Mouse (Mus musculus): ENCODE measurements around the gene Htr1f.
A peak's percentile ranks its signal among the peaks of the same experiment; 100 is the strongest.
"Not testable (repeated sequence)": the region's sequence is repeated elsewhere in the genome, so short reads cannot be mapped to it uniquely, and the experiment has no call there.

Gene Htr1f

DNA sequence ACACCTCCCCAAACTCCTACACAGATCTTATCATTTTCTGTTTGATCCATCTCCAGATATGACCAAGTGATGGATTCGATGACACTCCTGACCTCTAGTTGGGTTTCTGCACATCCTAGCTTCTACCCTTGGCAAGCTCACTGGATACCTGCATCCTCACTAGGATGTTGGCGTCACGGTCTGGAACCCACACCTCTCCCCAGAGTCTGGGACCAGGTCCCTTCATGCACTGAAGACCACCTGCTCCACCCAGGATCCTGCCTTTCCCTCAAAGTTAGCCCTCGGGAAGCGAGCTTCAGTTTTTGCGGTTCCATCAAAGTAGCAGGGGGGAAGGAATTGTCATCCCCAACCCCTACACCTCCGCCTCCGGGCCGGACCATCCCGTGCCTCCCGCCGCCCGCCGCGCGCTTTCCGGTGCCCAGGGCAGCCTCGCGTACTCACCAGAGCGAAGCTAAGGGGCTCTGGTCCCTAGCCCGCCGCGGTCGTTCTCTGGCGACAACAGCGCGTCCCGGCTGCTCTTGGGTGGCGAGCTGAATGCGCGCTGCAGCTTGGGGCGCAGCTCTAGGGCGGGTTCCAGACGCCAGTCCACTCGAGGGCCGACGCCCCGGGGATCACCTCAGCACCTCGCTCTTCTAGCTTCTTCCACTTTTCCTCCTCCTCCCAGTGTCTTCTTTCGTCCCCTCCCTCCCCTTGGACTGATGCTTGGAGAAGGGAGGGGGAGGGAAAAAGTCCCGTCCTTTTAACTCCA, at the start of gene Htr1f:
Htr1f (minus strand) TSS at position 671 of the 748 bp plus-strand sequence.
- DNase-seq (ENCODE audit: low spot score in 2 of 2): no peak

DNA sequence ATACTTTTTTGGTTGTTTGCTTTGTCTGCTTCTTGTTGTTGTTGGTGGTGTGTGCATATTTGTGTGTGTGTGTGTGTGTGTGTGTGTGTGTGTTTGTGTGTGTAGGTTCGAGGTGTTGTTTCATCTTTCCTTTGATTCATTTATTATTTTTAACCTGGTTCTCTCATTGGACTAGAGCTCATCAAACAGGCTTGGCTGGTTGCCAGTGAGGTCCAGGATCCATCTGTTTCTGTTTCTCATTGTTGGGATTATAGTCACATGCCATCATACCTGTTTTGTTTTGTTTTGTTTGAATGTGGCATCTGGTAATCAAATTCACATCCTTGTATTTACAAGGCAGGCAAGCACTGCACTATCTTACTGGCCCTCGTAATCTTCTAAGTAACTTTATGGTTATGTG, 34.1 kb upstream of the Htr1f start:
- DNase-seq (ENCODE audit: low spot score in 2 of 2): no peak

GRCm38 (mm10) chr16:65129391-65129790, 23.7 kb upstream of the Htr1f start:
- no peak for DNase-seq (ENCODE audit: low spot score in 2 of 2)

DNA sequence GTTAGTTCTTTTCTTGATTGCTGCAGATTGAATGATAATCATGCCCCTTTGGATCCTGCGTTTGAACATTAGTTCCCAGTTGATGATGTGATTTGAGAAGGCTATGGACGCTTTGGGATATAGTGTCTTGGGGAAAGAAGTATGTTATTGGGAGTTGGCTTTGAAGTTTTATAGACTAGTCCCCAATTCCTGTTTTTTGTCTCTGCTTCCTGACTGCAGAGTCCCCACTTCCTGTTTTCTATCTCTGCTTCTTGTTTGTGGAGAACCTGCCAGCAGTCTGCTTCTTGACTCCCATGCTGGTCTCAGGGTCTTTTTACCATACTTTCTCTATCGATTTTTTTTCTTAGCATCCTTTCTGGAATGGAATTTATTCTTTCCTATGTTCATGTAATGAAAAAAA, 22.2 kb upstream of the Htr1f start:
- no peak for DNase-seq (ENCODE audit: low spot score in 2 of 2)

- DNase-seq (ENCODE audit: low spot score in 2 of 2): no peak
Observed at GRCm38 (mm10) chr16:65112221-65112620, 6.6 kb upstream of the Htr1f start.

DNA sequence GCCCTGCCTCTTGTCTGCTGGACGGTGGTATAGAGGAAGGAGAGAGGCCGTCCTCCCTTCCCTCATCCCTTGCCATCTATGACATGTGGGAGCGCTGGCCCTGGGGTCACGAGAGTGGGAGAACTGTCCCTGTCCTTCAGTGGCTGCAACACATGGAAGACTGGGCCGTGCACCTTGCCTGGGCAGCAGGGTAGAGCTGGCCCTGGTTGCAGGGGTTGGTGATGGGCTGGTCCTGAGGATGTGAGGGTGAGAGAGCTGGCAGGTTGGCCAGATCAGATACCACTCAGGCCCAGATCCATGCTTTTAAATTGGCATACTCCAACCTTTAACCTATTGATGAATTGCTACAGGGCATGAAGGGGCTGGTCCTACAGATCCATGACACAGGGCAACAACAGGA, 12.1 kb downstream of the Htr1f start:
- no peak for DNase-seq (ENCODE audit: low spot score in 2 of 2)

GRCm38 (mm10) chr16:65083475-65083874, 22.2 kb downstream of the Htr1f start:
- DNase-seq (ENCODE audit: low spot score in 2 of 2): no peak

DNA sequence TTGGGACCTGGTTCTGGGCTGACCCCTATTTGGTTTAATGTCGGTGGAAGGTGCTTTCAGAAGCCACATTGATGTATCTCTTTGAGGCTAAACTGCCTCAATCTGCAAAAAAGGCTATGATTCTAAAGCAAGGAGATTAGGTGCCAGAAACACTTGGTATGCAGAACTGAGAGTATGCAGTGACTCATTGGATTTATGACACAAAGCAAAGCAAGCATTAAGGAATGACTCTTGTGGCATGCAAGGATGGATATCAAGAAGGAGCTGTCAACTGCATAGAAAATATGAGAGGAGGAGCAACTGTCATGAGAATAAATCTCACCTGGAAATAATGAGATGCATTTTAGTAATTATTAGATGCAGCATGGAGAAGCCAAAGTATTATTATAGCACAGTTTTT, 35.8 kb downstream of the Htr1f start:
- no peak for DNase-seq (ENCODE audit: low spot score in 2 of 2)

DNA sequence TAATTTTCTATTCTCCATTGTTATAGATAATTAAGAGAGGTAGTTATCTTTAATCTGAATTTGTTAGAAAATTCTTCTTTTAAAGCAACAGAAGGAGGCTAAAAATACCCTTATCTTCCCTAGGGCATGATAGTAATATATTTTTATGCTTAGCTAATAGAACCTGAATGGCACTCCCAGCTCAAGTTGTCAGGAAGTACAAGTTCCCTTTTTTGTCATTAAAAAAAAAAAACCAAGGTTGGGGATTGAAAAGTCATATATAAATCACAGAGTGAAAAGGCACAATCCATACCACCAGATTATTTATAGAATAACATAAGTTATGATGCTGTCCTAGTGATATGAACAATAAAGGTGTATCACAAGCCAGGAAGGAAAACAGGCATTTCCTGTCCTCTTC, 39.4 kb downstream of the Htr1f start:
- DNase-seq (ENCODE audit: low spot score in 2 of 2): no peak

GRCm38 (mm10) chr16:65037660-65038425, 67.8 kb downstream of the Htr1f start:
- not testable (repeated sequence) for DNase-seq (ENCODE audit: low spot score in 2 of 2)

GRCm38 (mm10) chr16:65029675-65030074, 76.0 kb downstream of the Htr1f start:
- no peak for DNase-seq (ENCODE audit: low spot score in 2 of 2)

DNA sequence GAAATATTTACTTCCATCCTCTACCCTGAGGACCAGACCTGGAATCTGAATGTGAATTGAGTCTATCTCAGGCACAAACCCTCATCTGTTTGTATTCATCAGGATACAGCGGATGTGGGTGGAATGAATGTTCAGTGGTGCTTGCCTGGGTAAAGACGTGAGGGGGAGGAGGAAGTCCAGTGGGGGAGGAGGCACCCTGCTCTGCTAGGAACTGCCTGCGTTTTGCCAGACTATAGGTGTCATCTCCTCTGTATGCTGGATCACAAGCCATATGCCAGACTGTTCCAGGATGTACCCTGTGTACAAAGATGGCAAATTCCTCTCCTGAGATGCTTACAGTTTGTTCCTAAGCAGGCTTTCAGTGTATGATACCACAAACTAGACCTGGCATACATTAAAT, 83.3 kb downstream of the Htr1f start:
- DNase-seq (ENCODE audit: low spot score in 2 of 2): no peak

- no peak for DNase-seq (ENCODE audit: low spot score in 2 of 2)
Observed at GRCm38 (mm10) chr16:65018710-65019109, 86.9 kb downstream of the Htr1f start.

DNA sequence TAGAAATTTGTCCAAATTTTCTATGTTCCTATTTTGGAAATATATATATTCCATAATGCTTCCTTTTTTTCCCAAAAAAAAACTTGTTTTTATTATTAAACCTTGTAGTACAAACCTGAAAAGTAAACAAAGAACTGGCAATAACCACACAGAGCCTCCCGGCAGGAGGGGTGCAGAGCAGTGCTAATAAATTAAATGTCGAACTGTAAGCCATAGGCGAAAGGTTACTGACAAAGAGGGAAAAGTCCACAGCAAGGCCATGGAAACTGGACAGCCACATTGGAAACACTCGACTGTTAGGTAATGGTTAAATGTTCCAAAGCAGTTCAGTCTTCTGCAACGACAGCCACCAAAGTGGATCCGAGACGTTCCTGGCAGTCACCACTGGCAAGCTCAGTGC, 87.5 kb downstream of the Htr1f start:
- DNase-seq (ENCODE audit: low spot score in 2 of 2): no peak

DNA sequence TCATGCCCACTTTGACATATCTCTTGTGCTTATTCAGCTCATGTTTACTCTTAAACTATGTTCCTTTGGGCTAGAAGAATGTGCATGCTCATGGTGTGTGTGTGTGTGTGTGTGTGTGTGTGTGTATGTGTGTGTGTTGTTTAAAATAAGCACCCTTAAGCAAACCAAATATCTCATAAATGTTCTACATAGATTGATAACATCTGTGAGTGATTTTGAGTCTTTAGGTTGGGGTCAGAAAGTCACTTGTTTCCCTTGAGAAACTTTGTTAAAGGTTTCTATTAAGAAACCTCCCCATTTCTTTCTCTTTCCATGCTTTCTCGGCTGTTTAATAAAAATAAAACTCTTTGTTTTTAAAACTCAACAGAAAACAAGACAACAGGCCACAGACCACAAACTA, 88.1 kb downstream of the Htr1f start:
- DNase-seq (ENCODE audit: low spot score in 2 of 2): peak; percentile 3 to 10

GRCm38 (mm10) chr16:65015241-65015640, 90.4 kb downstream of the Htr1f start:
- no peak for DNase-seq (ENCODE audit: low spot score in 2 of 2)

- no peak for DNase-seq (ENCODE audit: low spot score in 2 of 2)
Observed at GRCm38 (mm10) chr16:65001993-65002821, 103.4 kb downstream of the Htr1f start.

DNA sequence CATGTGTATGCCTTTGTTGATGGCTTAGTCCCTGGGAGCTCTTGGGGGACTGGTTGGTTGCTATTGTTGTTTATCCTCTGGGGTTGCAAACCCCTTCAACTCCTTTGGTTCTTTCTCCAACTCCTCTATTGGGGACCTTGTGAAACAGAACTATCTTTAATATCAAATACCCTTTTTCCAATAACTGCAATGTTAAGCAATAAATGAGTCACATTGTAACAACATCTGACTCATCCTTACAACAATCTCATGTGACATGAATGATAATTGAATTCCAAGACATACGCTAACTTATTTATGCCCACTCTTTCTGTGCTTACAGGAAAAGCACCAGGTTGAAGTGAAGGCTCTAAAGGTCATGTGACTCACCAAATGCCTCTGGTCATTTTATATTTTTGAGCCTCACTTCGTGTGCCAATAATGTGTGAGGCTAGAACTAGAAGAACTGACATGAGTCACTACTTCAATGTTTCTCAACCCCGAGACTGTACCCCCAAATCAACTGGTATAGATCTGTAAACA, 116.3 kb downstream of the Htr1f start:
- no peak for DNase-seq (ENCODE audit: low spot score in 2 of 2)

DNA sequence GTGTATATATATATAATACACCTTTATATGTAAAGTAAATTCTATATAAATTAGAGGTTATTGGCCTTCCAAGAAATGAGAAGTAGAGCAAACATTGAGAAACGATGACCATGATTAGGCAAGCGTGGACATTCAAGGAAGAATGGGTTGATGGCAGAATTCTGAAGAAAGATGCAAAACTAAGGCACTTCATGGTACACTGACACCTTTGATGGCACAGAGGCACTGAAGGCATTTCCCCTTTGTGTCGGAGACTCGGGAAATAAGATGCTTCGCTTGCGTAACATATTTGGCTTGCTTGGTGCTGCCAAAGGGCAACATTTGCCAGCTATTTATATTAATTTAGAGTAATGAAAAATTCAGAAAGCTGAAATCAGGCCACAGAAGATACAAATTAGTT, 118.1 kb downstream of the Htr1f start:
- DNase-seq (ENCODE audit: low spot score in 2 of 2): no peak

DNA sequence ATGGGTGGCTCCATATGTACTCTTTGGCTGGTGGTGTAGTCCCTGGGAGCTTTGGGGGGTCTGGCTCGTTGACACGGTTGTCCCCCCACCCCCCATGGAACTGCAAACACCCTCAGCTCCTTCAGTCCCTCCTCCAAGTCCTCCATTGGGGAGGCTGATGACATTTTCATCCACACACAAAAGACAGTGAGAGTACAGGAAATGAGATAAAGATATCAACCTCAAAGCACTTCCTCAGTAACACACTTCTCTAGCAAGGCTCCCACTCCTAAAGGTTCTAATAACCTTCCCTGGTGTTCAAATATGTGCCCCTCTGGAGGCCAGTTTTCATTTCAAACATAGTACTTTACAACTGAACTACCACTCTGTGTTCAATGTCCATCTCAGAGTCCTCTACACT, 118.6 kb downstream of the Htr1f start:
- no peak for DNase-seq (ENCODE audit: low spot score in 2 of 2)

DNA sequence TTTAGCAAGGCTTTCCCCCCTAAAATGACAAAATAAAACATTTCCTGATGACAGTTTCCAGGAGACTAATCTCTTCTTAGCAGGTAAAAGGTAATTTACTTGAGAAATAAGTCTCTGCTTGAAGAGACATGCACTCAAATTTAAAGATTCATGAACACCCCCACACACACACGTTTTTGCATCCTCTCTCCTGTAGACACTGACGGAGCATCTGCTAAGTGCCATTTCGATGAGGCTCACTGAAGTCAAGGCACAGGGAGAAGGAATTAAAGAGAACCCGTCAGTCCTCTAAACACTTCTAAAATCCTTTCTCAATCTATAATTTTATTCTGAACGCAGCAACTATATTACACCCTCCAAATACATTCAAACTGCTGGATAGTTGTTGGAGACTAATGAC, 131.0 kb downstream of the Htr1f start:
- DNase-seq (ENCODE audit: low spot score in 2 of 2): no peak

Data from urinary bladder, adult 18-20 months (tissue).